Mouse (Mus musculus): ENCODE measurements around the gene Xrra1. TPM values are rescaled to one million over a fixed set of nuclear protein-coding genes. Genes with fewer than 3 reads are reported as not detected.

Gene Xrra1
- total RNA-seq, 1 experiment from 2014 or later, result not detected

Other genes with a start within 250 kb of the Xrra1 start
- 0.34 TPM in 1 of 2 replicates, not detected in the other for gene Tpbgl, start 232.0 kb upstream of the Xrra1 start, total RNA-seq (2017)
- gene Slco2b1, start 147.8 kb upstream of the Xrra1 start, total RNA-seq (2017), result 0.09 and 0.53 TPM in 2 replicates
- not detected in 2 replicates for gene Olfr520, start 128.8 kb upstream of the Xrra1 start, total RNA-seq (2017)
- not detected in 2 replicates for gene Olfr521, start 95.6 kb upstream of the Xrra1 start, total RNA-seq (2017)
- 4.9 and 5.0 TPM in 2 replicates for gene Neu3, start 30.7 kb upstream of the Xrra1 start, total RNA-seq (2017)
- gene Spcs2, start 4.3 kb downstream of the Xrra1 start, total RNA-seq (2017), result 169 and 183 TPM in 2 replicates
- 20.6 and 24.7 TPM in 2 replicates for gene Rnf169, start 121.3 kb downstream of the Xrra1 start, total RNA-seq (2017)
- not detected in 2 replicates for gene Chrdl2, start 147.1 kb downstream of the Xrra1 start, total RNA-seq (2017)

All from common myeloid progenitor, adult 5-6 weeks (primary cell).